Mouse (Mus musculus): ENCODE measurements at regions not wholly inside any gene's neighbourhood (a gene's known extent, or its start where the extent isn't known, plus 50 kb on each side); places are given as distances from the start of the nearest gene placed in this dataset.

DNA sequence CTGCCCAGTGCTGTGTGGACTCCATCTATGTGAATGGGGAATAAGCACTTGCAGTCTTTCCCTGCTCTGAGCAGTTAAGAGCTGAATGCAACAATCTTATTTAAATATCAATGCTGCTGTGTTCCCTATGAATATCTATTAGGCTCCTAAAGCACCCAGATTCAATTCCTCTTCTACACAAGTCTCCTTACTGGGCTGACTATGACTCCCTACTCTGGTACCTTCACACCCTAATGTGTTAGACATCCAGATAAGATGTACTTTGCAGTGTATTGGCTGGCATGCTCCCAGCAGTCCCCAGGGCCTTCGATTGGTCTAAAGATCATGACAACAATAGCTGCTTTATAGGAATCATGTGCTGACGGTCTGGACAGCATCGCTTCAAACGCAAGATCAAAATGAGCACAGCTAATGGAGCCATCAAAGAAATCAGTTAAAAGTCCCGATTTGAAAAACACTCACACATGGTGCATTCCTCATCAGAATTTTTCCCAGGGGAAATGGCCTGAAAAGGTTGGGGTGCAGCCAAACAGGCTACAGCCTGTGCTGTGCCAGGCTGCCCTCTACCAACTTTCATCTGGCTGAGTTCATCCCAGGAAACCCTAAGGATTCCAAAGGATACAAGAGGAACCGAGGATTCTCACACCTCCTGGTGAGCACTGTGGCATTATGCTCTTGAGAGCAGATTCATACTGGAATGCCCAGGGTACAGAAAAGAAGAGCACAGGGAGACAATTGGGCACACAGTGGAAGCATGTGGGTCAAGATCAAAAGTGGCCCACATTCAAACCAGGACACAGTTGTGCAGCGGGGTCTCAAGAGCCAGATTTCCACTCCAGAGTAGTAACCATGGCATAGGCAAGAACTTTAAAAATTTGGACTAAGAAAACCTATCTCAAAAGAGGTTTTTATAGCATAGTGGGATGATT is 240.7 kb upstream of the Pitrm1 start:
- Histone ChIP-seq H3K4me3 (ENCODE audit: control insufficient read depth, insufficient read depth, low read length) (no peak overlapping the region), H3K36me3 (ENCODE audit: control insufficient read depth, insufficient read depth, low read length) (no peaks in the 10 kb centered on the region), H3K27me3 (ENCODE audit: control insufficient read depth, insufficient read depth, low read length) (no peaks in the 10 kb centered on the region), H3K27ac (ENCODE audit: control insufficient read depth, insufficient read depth, low read length) (no peak overlapping the region), H3K4me1 (replicated peaks; ENCODE audit: control insufficient read depth, insufficient read depth, low read length) (no peaks in the 10 kb centered on the region)
- no peak for DNase-seq
- WGBS: 96% methylated on average over 7 of the region's 7 CpGs
- TF ChIP-seq CTCF (IDR thresholded peaks at IDR 0.05; ENCODE audit: borderline replicate concordance, control insufficient read depth, extremely low read depth, insufficient read depth, low read length, poor library complexity): no peak

DNA sequence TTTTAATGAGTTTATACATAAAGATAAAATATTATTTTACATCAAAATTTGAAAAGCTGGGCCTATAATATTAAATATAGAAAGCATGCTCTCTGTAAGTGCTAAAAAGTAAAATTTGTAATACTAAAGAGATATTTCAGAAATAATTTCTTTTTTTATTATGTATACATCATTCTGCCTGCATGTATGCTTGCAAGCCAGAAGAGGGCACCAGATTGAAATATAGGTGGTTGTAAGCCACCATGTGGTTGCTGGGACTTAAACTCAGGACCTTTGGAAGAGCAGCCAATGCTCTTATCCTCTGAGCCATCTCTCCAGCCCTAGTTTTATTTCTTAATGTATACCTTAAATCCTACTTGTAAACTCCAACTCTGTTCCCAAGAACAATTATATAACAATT is 231.7 kb upstream of the Pitrm1 start:
- Histone ChIP-seq H3K4me3 (ENCODE audit: control insufficient read depth, insufficient read depth, low read length) (no peak overlapping the region), H3K4me1 (replicated peaks; ENCODE audit: control insufficient read depth, insufficient read depth, low read length) (no peaks in the 10 kb centered on the region), H3K27me3 (ENCODE audit: control insufficient read depth, insufficient read depth, low read length) (no peaks in the 10 kb centered on the region), H3K36me3 (ENCODE audit: control insufficient read depth, insufficient read depth, low read length) (no peaks in the 10 kb centered on the region), H3K27ac (ENCODE audit: control insufficient read depth, insufficient read depth, low read length) (no peak overlapping the region)
- no peak for DNase-seq
- TF ChIP-seq POLR2A (IDR thresholded peaks at IDR 0.05; ENCODE audit: control insufficient read depth, extremely low read depth, insufficient read depth, low read length, poor library complexity): no peak
- TF ChIP-seq CTCF (IDR thresholded peaks at IDR 0.05; ENCODE audit: borderline replicate concordance, control insufficient read depth, extremely low read depth, insufficient read depth, low read length, poor library complexity): no peak

DNA sequence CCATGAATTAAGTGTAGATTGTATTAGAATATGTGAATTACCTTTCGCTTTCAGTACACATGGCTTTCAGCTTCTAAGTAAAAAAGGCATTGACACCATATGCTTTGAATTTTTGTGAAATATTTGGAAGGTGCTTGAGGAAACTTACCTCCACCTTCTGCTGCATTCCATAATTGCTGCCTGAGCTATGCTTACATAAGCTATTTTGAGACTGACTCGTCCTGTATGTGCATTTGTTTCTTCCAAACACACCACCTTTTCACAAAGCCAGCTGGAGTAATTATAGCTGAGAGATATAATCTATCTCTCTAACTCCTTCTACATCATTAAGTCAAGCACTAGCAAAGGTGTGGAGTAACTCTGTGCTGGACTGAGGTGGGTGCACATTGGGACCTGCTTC is 224.0 kb upstream of the Pitrm1 start:
- Histone ChIP-seq H3K27me3 (ENCODE audit: control insufficient read depth, insufficient read depth, low read length) (no peaks in the 10 kb centered on the region), H3K4me1 (replicated peaks; ENCODE audit: control insufficient read depth, insufficient read depth, low read length) (no peaks in the 10 kb centered on the region), H3K4me3 (ENCODE audit: control insufficient read depth, insufficient read depth, low read length) (no peak overlapping the region), H3K27ac (ENCODE audit: control insufficient read depth, insufficient read depth, low read length) (no peak overlapping the region), H3K36me3 (ENCODE audit: control insufficient read depth, insufficient read depth, low read length) (no peaks in the 10 kb centered on the region)
- DNase-seq: no peak
- no peak for TF ChIP-seq POLR2A (IDR thresholded peaks at IDR 0.05; ENCODE audit: control insufficient read depth, extremely low read depth, insufficient read depth, low read length, poor library complexity)
- TF ChIP-seq CTCF (IDR thresholded peaks at IDR 0.05; ENCODE audit: borderline replicate concordance, control insufficient read depth, extremely low read depth, insufficient read depth, low read length, poor library complexity): no peak
- 90% methylated on average over 2 of the region's 2 CpGs for WGBS

DNA sequence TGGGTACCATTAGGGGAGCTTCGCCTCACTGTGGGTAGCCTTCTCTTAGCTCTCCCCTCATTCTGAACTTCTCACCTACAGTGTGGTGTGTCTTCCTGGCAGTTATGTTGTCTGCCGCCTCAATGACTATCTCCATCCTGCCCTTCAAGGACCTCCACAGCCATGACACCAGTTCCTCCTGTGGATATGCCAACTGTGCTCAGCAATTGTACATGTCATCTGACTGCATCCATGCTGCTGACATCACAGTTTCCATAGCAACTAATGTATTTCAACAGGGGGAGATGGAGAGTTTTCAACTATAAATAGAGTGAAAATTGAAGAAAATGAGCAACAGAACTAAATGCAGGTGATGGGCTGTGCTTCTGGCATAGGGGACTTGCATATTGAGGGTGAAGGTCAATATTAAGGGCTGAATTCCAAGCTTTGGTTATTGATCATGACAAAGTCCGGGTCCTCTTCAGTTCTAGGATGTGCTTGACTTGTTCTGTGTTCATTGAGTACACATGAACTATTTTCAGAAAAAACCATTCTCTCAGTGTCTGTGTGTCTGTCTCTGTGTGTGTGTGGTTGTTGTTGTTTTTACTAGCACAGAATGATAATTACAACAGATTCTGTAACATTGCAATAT is 217.5 kb upstream of the Pitrm1 start:
- no peak for DNase-seq
- Histone ChIP-seq H3K4me3 (ENCODE audit: control insufficient read depth, insufficient read depth, low read length) (no peak overlapping the region), H3K27ac (ENCODE audit: control insufficient read depth, insufficient read depth, low read length) (no peak overlapping the region), H3K27me3 (ENCODE audit: control insufficient read depth, insufficient read depth, low read length) (no peaks in the 10 kb centered on the region), H3K4me1 (replicated peaks; ENCODE audit: control insufficient read depth, insufficient read depth, low read length) (no peaks in the 10 kb centered on the region), H3K36me3 (ENCODE audit: control insufficient read depth, insufficient read depth, low read length) (no peaks in the 10 kb centered on the region)
- 96% methylated on average over 3 of the region's 3 CpGs for WGBS
- TF ChIP-seq CTCF (IDR thresholded peaks at IDR 0.05; ENCODE audit: borderline replicate concordance, control insufficient read depth, extremely low read depth, insufficient read depth, low read length, poor library complexity) (no peak), POLR2A (IDR thresholded peaks at IDR 0.05; ENCODE audit: control insufficient read depth, extremely low read depth, insufficient read depth, low read length, poor library complexity) (no peak)

DNA sequence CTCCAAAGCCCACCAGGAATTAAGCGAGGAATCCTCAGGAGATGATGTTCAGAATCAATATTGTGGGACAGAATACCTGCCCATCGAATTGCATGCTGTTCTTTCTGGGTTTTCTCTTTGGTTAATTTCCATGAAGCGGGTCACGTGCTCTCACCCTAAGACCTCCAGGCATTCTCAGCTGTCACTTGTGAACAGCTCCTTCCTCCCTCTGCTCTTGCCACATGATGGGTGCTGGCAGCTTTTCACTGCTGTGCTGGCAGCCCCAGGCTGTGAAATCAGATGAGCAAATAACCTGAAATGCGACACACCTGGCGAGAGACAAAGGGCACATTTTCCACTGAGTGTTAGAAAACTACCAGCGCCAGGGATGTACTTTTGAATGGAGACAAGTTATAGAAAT is 207.8 kb upstream of the Pitrm1 start:
- no peak overlapping the region for H3K27ac ChIP-seq (ENCODE audit: control insufficient read depth, insufficient read depth, low read length)
- no peaks in the 10 kb centered on the region for H3K4me1 ChIP-seq (replicated peaks; ENCODE audit: control insufficient read depth, insufficient read depth, low read length)
- no peak overlapping the region for H3K4me3 ChIP-seq (ENCODE audit: control insufficient read depth, insufficient read depth, low read length)
- TF ChIP-seq CTCF (IDR thresholded peaks at IDR 0.05; ENCODE audit: borderline replicate concordance, control insufficient read depth, extremely low read depth, insufficient read depth, low read length, poor library complexity) (no peak), POLR2A (IDR thresholded peaks at IDR 0.05; ENCODE audit: control insufficient read depth, extremely low read depth, insufficient read depth, low read length, poor library complexity) (no peak)
- no peaks in the 10 kb centered on the region for H3K27me3 ChIP-seq (ENCODE audit: control insufficient read depth, insufficient read depth, low read length)
- H3K36me3 ChIP-seq (ENCODE audit: control insufficient read depth, insufficient read depth, low read length): no peaks in the 10 kb centered on the region
- DNase-seq: no peak
- WGBS: 93% methylated on average over 7 of the region's 7 CpGs

DNA sequence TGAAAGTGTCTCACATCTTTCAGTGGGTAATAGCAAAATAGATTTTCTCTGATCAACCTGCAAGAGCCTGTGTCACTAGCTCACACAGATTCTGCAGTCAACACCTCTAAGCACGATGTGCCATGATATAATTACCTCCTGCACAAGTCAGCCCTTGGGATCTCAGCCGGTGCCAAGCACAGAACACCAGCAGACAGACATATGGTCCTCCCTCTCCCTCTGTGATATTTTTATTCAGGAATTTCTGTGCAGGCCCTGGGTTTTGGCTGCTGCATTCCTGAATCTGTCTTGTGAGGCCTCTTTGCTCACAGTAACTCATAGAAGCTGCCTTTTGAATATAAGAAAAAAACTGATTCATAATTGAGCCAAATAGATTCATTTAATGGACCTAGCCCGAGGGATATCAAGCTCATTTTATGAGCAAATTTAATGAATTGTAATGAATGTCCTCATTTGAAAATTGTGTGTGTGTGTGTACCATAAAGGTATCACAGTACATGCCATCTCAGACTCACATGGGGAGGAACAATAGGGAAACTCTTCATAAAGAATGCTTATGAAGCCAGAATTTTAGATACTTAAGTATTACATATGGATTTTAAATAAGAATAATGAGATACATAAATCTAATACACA is 206.7 kb upstream of the Pitrm1 start:
- Histone ChIP-seq H3K4me1 (replicated peaks; ENCODE audit: control insufficient read depth, insufficient read depth, low read length) (no peaks in the 10 kb centered on the region), H3K27me3 (ENCODE audit: control insufficient read depth, insufficient read depth, low read length) (no peaks in the 10 kb centered on the region), H3K27ac (ENCODE audit: control insufficient read depth, insufficient read depth, low read length) (no peak overlapping the region), H3K4me3 (ENCODE audit: control insufficient read depth, insufficient read depth, low read length) (no peak overlapping the region), H3K36me3 (ENCODE audit: control insufficient read depth, insufficient read depth, low read length) (no peaks in the 10 kb centered on the region)
- DNase-seq: no peak
- TF ChIP-seq CTCF (IDR thresholded peaks at IDR 0.05; ENCODE audit: borderline replicate concordance, control insufficient read depth, extremely low read depth, insufficient read depth, low read length, poor library complexity): no peak
- no peak for TF ChIP-seq POLR2A (IDR thresholded peaks at IDR 0.05; ENCODE audit: control insufficient read depth, extremely low read depth, insufficient read depth, low read length, poor library complexity)
- 95% methylated on average over 3 of the region's 3 CpGs for WGBS
